Mouse (Mus musculus) embryonic facial prominence, embryonic 13.5 days (tissue): Measurements from ENCODE around the gene Fam222b. TPM values are rescaled to one million over a fixed set of nuclear protein-coding genes. Genes with fewer than 3 reads are reported as not detected.
A peak's percentile ranks its signal among the peaks of the same experiment; 100 is the strongest.

Source experiments
- ATAC-seq: fragments of 200-750 bp; cut with Nextera tagmentation; 2 replicates; pipeline ENCODE4 v1.8.0; 2017; ENCODE audit warnings: low read depth; ENCODE audit not compliant: insufficient number of reproducible peaks, insufficient read depth, low FRiP score, low TSS enrichment
- H3K27ac ChIP-seq: fragments of 300-500 bp; sonication (generic); 2 replicates; pipeline ENCODE4 v1.5.1; 2015; ENCODE audit warnings: moderate library complexity, mild to moderate bottlenecking, inconsistent platforms
- H3K27me3 ChIP-seq: fragments of 300-500 bp; sonication (generic); 2 replicates; pipeline ENCODE4 v1.6.1; 2015; ENCODE audit warnings: mild to moderate bottlenecking, inconsistent platforms
- H3K36me3 ChIP-seq: fragments of 300-500 bp; sonication (generic); 2 replicates; pipeline ENCODE4 v1.6.1; 2015; ENCODE audit warnings: mild to moderate bottlenecking, inconsistent platforms
- H3K4me1 ChIP-seq: fragments of 300-500 bp; sonication (generic); 2 replicates; pipeline ENCODE4 v1.6.1; 2015; ENCODE audit warnings: inconsistent platforms
- H3K4me2 ChIP-seq: fragments of 300-500 bp; sonication (generic); 2 replicates; pipeline ENCODE4 v1.6.1; 2015; ENCODE audit warnings: moderate library complexity, mild to moderate bottlenecking, inconsistent platforms
- H3K4me3 ChIP-seq: fragments of 300-500 bp; sonication (generic); 2 replicates; pipeline ENCODE4 v1.5.1; 2015; ENCODE audit warnings: mild to moderate bottlenecking, inconsistent platforms
- H3K9ac ChIP-seq: fragments of 300-500 bp; sonication (generic); 2 replicates; pipeline ENCODE4 v1.6.1; 2015; ENCODE audit warnings: mild to moderate bottlenecking, inconsistent platforms
- H3K9me3 ChIP-seq: fragments of 300-500 bp; sonication (generic); 2 replicates; pipeline ENCODE4 v1.6.1; 2016; ENCODE audit warnings: inconsistent platforms
- WGBS: fragments of 180-500 bp; shearing (Covaris S2); methylation state at CpG from one replicate; pipeline ENCODE4 v1.1.7; 2015; ENCODE audit warnings: mixed read lengths; 5-methylcytosine and 5-hydroxymethylcytosine counted together
- polyA plus RNA-seq: library from polyadenylated mRNA; unstranded; fragments of >200 nt; fragmentation: Nextera tagmentation; extraction: Ambion mirVana; gene quantifications from 2 replicates; pipeline ENCODE4 v1.2.1, GENCODE M21; 2015

The Fam222b gene
- polyA plus RNA-seq, 1 experiment from 2014 or later, result 16.9 TPM

DNA sequence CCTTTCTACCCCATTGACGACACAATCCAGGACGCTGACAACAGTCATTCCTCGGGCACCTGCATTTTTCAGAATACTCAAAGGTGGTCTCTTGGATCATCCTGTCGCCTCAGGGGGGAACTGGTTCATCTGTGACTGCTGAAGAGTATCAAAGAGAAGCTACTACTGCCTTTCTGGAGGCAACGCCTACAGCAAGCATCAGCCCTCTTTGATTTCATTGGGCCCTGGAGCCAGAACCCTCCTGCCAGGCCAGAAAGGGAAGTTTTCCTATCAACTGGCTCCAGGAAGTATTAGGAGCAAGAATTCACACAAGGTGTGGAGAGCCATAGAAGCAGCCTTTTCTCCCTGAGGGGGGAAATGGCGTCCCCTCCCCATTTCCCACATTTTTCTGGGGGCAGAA lies 72.2 kb downstream of the Fam222b start:
- Histone ChIP-seq H3K9ac (no peak overlapping the region), H3K4me3 (peak overlapping the region; percentile 91; the same call in 1 of the 2 replicates), H3K36me3 (peaks cover 19% of the 10 kb centered on the region), H3K9me3 (no peaks in the 10 kb centered on the region), H3K27ac (no peak overlapping the region; the same call in 1 of the 2 replicates), H3K4me1 (peaks cover 38% of the 10 kb centered on the region), H3K27me3 (no peaks in the 10 kb centered on the region), H3K4me2 (no peak overlapping the region)
- WGBS, result 46% methylated on average over 6 of the region's 6 CpGs
- ATAC-seq, result no peak

DNA sequence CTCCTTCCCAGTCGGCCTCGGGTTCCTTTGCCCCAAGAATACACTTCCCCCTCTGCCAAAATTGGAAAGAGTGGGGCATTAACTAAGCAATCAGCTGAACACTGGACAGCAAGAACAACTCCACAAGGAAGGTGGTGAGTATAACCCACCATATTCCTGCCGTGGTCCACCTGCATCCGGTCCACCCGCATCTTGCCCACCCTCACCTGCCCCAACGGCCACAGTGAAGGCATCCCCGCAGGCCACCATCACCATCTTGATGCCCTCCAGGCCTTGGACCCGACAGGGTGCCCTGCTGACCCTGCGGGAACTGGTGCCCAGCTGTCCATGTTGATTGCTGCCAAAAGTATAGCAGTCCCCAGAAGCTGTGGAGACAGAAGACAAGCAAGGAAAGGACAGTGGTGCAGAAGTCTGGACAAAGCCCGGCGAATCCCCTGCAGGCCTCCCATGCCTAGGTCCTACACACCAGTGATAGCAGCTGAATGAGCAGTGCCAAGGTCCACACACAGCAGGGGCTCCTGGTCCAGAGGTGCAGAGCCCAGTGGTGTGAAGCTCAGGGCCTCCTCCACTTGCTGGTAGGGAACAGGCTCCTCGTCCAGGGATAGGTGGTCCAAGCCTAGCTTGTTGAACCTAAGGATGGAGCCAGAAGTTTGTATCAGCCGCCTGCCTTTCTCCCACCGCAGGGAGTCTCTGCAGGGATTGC lies 72.9 kb downstream of the Fam222b start:
- no peak overlapping the region for H3K4me3 ChIP-seq
- H3K27me3 ChIP-seq, result no peaks in the 10 kb centered on the region
- no peaks in the 10 kb centered on the region for H3K9me3 ChIP-seq
- WGBS, result 82% methylated on average over 14 of the region's 14 CpGs
- H3K36me3 ChIP-seq, result peaks cover 18% of the 10 kb centered on the region
- H3K4me2 ChIP-seq, result no peak overlapping the region
- no peak overlapping the region for H3K9ac ChIP-seq
- no peak overlapping the region for H3K27ac ChIP-seq
- ATAC-seq, result no peak
- H3K4me1 ChIP-seq, result peaks cover 32% of the 10 kb centered on the region

DNA sequence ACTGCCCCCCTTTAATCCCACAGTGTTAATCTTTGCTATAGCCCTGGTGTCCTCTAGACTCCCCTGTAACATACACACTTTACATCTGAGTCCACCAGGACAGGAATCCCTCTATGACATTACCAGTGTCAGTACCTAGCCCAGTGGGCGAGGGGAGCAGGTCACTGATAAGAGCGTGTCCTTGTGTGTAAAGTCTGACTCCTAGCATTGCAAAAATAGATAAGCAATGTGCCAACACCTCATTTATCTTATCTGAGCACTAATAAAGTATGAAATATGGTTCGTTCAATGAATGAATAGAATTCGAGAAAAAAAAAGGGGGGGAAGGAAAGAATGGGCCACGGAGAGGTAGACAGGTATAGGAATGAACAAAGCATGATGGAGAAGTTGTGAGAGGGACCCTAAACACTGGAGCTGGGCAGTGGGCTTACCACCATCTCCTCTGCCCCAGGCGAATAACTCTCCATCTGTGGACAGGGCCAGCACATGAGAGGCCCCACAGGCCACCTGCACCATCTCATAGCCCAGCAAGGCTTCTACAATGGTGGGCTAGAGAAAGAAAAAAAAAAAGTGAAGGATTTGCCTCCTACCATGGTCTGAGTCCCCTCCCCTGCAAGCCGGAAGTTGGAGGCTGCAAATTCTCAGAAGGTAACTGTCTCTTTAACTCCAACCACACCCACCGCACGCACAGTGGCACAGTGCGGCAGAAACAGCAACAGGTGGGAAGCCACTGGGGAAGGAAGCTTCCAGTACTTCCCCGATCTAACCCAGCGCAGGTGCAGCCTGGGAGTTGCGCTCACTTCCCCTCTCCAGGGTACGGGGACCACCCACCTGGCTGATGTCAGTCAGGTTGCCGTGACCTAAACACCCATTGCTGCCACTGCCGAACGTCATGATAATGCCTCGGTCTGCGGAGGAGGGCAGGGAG lies 74.3 kb downstream of the Fam222b start:
- 49% methylated on average over 19 of the region's 19 CpGs for WGBS
- Histone ChIP-seq H3K36me3 (0 out of 2 replicates have a peak, but pooled peaks cover 6% of the 10 kb centered on the region), H3K9me3 (no peaks in the 10 kb centered on the region), H3K4me3 (no peak overlapping the region), H3K27ac (no peak overlapping the region), H3K4me1 (peaks cover 18% of the 10 kb centered on the region), H3K27me3 (no peaks in the 10 kb centered on the region), H3K9ac (no peak overlapping the region), H3K4me2 (no peak overlapping the region)
- ATAC-seq, result no peak

DNA sequence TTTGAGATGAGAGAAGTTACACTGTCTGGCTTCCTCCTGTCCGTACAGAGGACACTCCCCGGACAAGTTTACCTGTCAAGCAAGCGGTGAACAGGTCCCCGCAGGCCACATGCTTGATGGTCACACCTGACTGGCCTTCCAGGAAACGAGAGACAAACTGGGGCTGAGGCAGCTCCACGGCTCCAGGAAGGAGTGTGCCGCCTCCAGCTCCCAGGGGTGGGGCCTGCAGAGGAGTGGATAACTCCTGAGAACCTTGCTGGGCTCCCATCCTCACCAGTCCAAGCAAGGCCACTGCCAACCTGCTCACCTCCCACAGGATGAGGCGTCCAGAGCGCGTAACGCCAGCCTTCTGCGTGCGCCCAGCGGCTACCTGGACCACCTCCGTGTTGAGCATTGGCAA lies 75.8 kb downstream of the Fam222b start:
- Histone ChIP-seq H3K36me3 (0 out of 2 replicates have a peak, but pooled peaks cover 6% of the 10 kb centered on the region), H3K9ac (no peak overlapping the region), H3K4me2 (no peak overlapping the region), H3K9me3 (no peaks in the 10 kb centered on the region), H3K4me1 (peaks cover 21% of the 10 kb centered on the region), H3K27me3 (no peaks in the 10 kb centered on the region), H3K4me3 (no peak overlapping the region), H3K27ac (no peak overlapping the region)
- 88% methylated on average over 15 of the region's 15 CpGs for WGBS
- ATAC-seq, result no peak

DNA sequence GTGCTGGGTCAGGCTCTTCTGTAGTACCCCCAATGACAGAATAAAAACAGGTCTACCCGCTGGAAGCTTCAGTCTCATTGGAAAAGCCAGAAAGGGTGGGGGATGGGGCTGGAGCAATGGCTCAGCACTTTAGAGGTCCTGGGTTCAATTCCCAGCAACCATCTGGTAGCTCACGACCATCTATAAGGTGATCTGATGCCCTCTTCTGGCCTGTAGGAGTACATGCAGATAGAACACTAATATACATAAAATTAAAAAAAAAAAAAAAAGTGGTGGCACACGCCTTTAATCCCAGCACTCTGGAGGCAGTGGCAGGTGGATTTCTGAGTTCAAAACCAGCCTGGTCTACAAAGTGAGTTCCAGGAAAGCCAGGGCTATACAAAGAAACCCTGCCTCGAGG lies 76.9 kb downstream of the Fam222b start:
- Histone ChIP-seq H3K4me1 (peaks cover 18% of the 10 kb centered on the region), H3K4me3 (no peak overlapping the region), H3K9me3 (no peaks in the 10 kb centered on the region), H3K9ac (no peak overlapping the region), H3K36me3 (0 out of 2 replicates have a peak, but pooled peaks cover 6% of the 10 kb centered on the region), H3K27ac (no peak overlapping the region), H3K4me2 (no peak overlapping the region), H3K27me3 (no peaks in the 10 kb centered on the region)
- 79% methylated on average over 4 of the region's 4 CpGs for WGBS
- ATAC-seq, result no peak

DNA sequence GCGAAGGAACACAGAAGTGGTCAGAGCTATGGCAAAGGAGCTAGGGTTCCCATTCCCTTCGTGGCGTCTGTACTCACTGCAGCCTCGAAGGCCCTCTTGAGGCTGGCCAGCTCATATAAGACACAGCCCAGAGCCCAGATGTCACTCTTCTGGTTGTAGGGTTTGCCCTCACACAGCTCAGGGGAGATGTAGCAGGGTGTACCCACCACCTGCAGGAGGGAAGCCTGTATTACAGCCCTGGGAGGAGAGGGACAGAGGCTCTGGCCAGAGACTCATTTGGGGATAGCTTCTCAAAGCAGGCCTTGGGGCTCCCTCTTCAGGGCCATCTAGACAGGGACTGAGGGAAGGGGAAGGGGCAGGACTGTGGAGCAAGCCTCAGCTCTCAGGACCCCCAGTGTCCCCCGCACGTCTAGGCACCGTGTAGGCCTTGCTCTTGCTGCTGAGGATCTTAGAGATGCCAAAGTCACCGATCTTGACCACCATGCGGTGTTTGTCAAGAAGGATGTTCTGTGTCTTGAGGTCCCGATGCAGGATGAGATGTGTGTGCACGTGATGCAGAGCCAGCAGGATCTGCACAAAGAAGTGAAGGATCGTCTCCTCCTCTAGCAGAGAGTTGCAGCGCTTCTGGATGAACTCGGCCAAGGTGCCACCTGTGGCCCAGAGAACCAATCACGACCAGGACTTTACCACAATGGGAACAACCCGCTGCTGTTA lies 77.7 kb downstream of the Fam222b start:
- ATAC-seq, result no peak
- H3K9ac ChIP-seq, result no peak overlapping the region; the same call in 1 of the 2 replicates
- 82% methylated on average over 16 of the region's 16 CpGs for WGBS
- H3K27me3 ChIP-seq, result no peaks in the 10 kb centered on the region
- peaks cover 15% of the 10 kb centered on the region for H3K4me1 ChIP-seq
- no peak overlapping the region for H3K4me2 ChIP-seq
- H3K36me3 ChIP-seq, result 0 out of 2 replicates have a peak, but pooled peaks cover 6% of the 10 kb centered on the region
- H3K4me3 ChIP-seq, result no peak overlapping the region
- no peak overlapping the region for H3K27ac ChIP-seq
- H3K9me3 ChIP-seq, result no peaks in the 10 kb centered on the region

DNA sequence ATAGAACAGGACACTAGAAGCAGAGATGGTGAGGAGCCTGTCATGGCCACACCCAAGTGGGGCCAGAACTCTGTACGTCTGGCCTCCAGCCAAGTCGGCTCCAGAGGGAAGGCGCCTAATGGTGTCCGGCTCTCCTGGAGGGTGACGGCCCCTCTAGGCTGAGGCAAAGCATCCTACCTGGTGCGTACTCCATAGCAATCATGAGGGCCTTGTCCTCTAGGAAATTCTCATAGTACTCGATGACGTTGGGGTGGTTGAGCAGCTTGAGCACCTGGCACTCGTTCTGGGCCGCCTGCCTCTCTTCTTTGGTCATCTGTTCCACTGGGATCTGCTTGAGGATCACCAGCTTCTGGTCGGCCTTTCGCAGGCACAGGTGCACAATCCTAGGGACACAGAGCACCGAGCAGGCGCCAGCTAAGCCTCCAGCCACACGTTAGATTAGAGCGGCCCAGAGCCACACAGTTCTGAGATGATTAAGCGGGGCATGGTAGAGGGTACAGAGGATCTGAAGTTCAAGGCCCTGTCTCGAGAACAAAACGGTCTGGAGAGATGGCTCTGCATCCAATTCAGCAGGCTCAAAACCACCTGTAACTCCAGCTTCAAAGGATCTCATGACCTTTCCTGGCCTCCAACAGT lies 78.4 kb downstream of the Fam222b start:
- H3K9ac ChIP-seq, result peak overlapping the region; percentile 2; the same call in 1 of the 2 replicates
- no peaks in the 10 kb centered on the region for H3K27me3 ChIP-seq
- H3K4me1 ChIP-seq, result peaks cover 21% of the 10 kb centered on the region
- no peak overlapping the region for H3K27ac ChIP-seq
- WGBS, result 80% methylated on average over 19 of the region's 19 CpGs
- no peaks in the 10 kb centered on the region for H3K9me3 ChIP-seq
- 0 out of 2 replicates have a peak, but pooled peaks cover 6% of the 10 kb centered on the region for H3K36me3 ChIP-seq
- no peak for ATAC-seq
- no peak overlapping the region for H3K4me3 ChIP-seq
- no peak overlapping the region for H3K4me2 ChIP-seq

DNA sequence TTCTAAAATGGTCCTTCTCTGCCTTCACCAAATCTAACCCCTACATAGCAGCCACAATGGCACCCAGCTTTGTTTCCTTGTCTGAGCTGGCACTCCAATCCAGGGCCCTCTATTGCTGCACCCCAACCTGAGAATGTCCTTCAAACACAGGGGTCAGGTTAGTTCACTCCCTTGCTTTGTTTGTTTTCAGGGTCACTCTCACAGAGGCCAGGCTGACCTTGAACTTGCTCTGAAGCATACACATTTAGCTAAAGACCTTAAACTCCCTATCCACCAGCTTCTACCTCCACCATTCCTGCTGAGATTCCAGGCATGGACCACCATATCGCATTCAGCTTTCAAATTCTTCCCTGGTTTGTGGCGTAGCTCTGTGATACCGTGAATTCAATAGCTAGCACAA lies 80.0 kb downstream of the Fam222b start:
- Histone ChIP-seq H3K4me2 (no peak overlapping the region), H3K27me3 (no peaks in the 10 kb centered on the region), H3K36me3 (peaks cover 11% of the 10 kb centered on the region), H3K9me3 (no peaks in the 10 kb centered on the region), H3K27ac (no peak overlapping the region), H3K9ac (0 out of 2 replicates have a peak overlapping the region, but pooled peaks have one; percentile 21), H3K4me1 (peaks cover 24% of the 10 kb centered on the region), H3K4me3 (no peak overlapping the region)
- no peak for ATAC-seq
- WGBS, result 88% methylated on average over 3 of the region's 3 CpGs

DNA sequence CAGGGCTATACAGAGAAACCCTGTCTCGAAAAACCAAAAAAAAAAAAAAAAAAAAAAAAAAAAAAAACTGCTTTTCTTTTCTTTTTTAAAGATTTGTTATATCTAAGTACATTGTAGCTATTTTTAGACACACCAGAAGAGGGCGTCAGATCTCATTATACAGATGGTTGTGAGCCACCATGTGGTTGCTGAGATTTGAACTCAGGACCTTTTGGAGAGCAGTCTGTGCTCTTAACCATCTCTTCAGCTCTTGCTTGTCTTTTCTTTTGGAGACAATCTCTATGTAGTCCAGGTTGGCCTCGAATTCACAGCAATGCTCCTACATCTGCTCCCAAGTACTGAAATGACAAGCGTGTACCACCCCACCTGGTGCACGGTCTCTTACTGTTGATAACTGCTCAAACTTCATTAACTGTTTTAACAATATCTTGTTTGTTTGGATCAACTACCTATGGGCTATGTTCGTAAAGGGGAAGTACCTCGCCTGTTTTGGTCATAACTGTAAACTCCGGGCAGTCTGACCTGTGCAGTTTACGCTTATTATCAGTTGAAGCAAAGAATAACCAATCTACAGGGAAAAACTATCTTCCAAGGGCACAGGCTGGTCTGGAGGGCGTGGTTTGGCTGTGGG lies 81.4 kb downstream of the Fam222b start:
- 3% methylated on average over 9 of the region's 10 CpGs for WGBS
- Histone ChIP-seq H3K9ac (peak overlapping the region; percentile 77), H3K4me2 (peak overlapping the region; percentile 77), H3K4me3 (peak overlapping the region; percentile 62), H3K27me3 (no peaks in the 10 kb centered on the region), H3K36me3 (peaks cover 25% of the 10 kb centered on the region), H3K4me1 (peaks cover 38% of the 10 kb centered on the region), H3K27ac (peak overlapping the region; percentile 96), H3K9me3 (no peaks in the 10 kb centered on the region)
- no peak for ATAC-seq

DNA sequence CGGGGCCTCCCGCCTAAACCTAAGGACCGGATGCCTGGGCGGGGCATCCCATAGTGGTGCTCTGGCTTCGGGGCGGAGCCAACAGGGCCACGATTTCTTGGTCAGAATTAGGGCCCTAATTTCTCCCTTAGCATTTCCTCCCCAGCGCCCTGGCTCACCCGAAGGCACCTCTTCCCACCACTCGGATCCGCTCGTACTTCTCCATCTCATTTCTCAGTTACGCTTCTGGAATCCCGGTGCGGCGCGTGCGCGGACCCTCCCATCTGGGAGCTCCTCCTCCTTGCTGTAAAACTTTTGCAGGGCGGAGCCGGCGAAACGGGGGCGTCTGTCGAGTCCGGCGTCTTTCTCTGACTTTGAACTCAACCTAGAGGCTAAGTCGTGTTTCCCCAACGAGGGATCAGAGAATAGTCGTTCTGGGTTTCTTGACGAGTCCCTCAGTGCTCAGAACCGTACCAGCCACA lies 82.0 kb downstream of the Fam222b start, which contains the start of the genes Nek8 and Tlcd1:
Gene Nek8 (minus strand): TSS at position 274 of the 461 bp plus-strand sequence.
Gene Tlcd1 (plus strand): TSS at position 310 of the 461 bp plus-strand sequence.
- peak within 1 kb of the TSS; percentile 77 for H3K4me2 ChIP-seq
- H3K36me3 ChIP-seq, result peaks cover 30% of the 10 kb centered on the region
- H3K9ac ChIP-seq, result peak within 1 kb of the TSS; percentile 77
- peak; percentile 35; the same call in 1 of the 2 replicates for ATAC-seq
- peak within 1 kb of the TSS; percentile 62 for H3K4me3 ChIP-seq
- H3K9me3 ChIP-seq, result no peaks in the 10 kb centered on the region
- H3K27me3 ChIP-seq, result no peaks in the 10 kb centered on the region
- peak within 1 kb of the TSS; percentile 96 for H3K27ac ChIP-seq
- H3K4me1 ChIP-seq, result peaks cover 42% of the 10 kb centered on the region
- under 1% methylated on average over 32 of the region's 32 CpGs for WGBS
